Mouse (Mus musculus) heart, embryonic 14.5 days (tissue): ENCODE measurements at regions not wholly inside any gene's neighbourhood (a gene's known extent, or its start where the extent isn't known, plus 50 kb on each side); places are given as distances from the start of the nearest gene placed in this dataset.

Experiments used
- ATAC-seq: fragments of 200-750 bp; cut with Nextera tagmentation; 2 replicates; pipeline ENCODE4 v1.8.0; 2017; ENCODE audit warnings: low read depth, moderate TSS enrichment; ENCODE audit not compliant: insufficient number of reproducible peaks, insufficient read depth, low FRiP score
- H3K27ac ChIP-seq, 2 experiments: fragments of 200-500 bp in 1 of 2; fragments of 300-500 bp in 1 of 2; sonication (generic) in 1 of 2; replicated peaks in 1 of 2; 2 replicates each; pipeline ENCODE4 v1.5.1; 2012 to 2014; ENCODE audit warnings: low read depth in 2 of 2, low read length in 2 of 2, control low read depth in 1 of 2, mild to moderate bottlenecking in 1 of 2, mixed read lengths in 1 of 2; ENCODE audit not compliant: control insufficient read depth in 1 of 2, insufficient read depth in 1 of 2
- H3K27me3 ChIP-seq: fragments of 300-500 bp; sonication (generic); 2 replicates; pipeline ENCODE4 v1.6.1; 2014; ENCODE audit warnings: mild to moderate bottlenecking, low read length, control low read depth; ENCODE audit not compliant: control insufficient read depth, insufficient read depth
- H3K36me3 ChIP-seq: fragments of 300-500 bp; sonication (generic); 2 replicates; pipeline ENCODE4 v1.6.1; 2014; ENCODE audit warnings: mild to moderate bottlenecking, control low read depth, low read length, mixed read lengths; ENCODE audit not compliant: control insufficient read depth, insufficient read depth
- H3K4me1 ChIP-seq, 2 experiments: fragments of 200-500 bp in 1 of 2; fragments of 300-500 bp in 1 of 2; sonication (generic) in 1 of 2; 2 replicates each; pipeline ENCODE4 v1.6.1; 2012 to 2014; ENCODE audit warnings: low read length in 2 of 2, control low read depth in 1 of 2, mixed read lengths in 1 of 2; ENCODE audit not compliant: control insufficient read depth in 2 of 2, insufficient read depth in 2 of 2
- H3K4me2 ChIP-seq: fragments of 300-500 bp; sonication (generic); 2 replicates; pipeline ENCODE4 v1.6.1; 2014; ENCODE audit warnings: mild to moderate bottlenecking, low read length
- H3K4me3 ChIP-seq, 2 experiments: fragments of 200-500 bp in 1 of 2; fragments of 300-500 bp in 1 of 2; sonication (generic) in 1 of 2; 2 replicates each; pipeline ENCODE4 v1.5.1; 2012 to 2014; ENCODE audit warnings: low read length in 2 of 2, mild to moderate bottlenecking in 2 of 2, control low read depth in 1 of 2, low read depth in 1 of 2, moderate library complexity in 1 of 2; ENCODE audit not compliant: control insufficient read depth in 1 of 2, insufficient read depth in 1 of 2
- H3K9ac ChIP-seq: fragments of 300-500 bp; sonication (generic); 2 replicates; pipeline ENCODE4 v1.6.1; 2014; ENCODE audit warnings: mild to moderate bottlenecking, low read length
- H3K9me3 ChIP-seq: fragments of 300-500 bp; sonication (generic); 2 replicates; pipeline ENCODE4 v1.6.1; 2016; ENCODE audit warnings: low read length, control low read depth; ENCODE audit not compliant: control insufficient read depth
- WGBS: fragments of 180-500 bp; shearing (Covaris S2); extraction: QIAGEN DNeasy Blood & Tissue Kit; methylation state at CpG from one replicate; pipeline ENCODE4 v1.1.7; 2014; 5-methylcytosine and 5-hydroxymethylcytosine counted together

DNA sequence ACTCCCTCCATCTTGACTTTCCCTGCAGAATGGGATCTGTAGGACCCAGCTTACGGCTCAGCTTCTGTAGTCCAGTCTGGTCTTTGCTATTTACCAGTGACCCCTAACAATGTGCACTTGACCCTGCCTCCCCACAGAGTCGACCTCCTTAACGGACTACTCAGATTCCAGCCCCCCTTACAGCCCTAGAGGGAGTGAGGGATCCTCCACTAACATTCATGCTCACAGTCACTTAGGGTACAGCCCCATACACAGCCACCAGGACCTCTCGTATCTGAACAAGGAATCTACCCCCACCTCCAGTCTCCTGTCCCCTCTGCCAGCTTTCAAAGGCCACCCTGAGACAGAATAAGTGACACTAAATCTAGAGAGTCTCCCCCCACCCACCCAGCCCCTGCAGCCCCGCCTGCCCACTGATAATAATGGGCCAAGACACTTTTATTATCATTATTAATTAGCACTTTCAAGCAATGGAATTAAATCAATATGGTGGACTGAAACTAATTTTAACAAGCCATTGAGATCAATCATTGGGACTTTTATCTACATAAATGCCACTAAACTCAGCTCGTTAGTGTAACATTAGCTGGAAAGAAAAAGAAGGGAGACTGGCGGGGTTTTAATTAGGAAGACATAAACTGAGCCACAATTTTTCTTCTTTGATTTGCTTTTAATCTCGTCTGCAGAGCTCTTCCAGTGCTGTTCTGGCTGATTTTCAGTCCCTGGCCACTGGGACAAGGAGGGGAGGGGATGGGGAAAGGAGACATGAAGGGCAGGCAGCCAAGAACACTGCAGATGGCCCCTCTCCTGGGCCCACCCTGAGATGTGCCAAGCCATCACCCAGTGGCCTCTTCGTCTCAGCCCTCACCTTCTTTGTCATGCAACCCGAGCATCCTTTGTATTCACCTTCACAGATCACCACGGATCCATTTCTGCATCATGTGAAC, 258.4 kb upstream of the Zfp703 start:
- Histone ChIP-seq H3K9ac (no peak overlapping the region), H3K9me3 (no peaks in the 10 kb centered on the region), H3K27me3 (0 out of 2 replicates have a peak, but pooled peaks cover 9% of the 10 kb centered on the region), H3K4me1 (peaks cover 0 to 4% of the 10 kb centered on the region in 2 experiments; a peak in 1 of 4 replicates), H3K27ac (no peak overlapping the region), H3K36me3 (no peaks in the 10 kb centered on the region), H3K4me2 (no peak overlapping the region), H3K4me3 (no peak overlapping the region)
- ATAC-seq, result no peak
- 68% methylated on average over 11 of the region's 11 CpGs for WGBS

DNA sequence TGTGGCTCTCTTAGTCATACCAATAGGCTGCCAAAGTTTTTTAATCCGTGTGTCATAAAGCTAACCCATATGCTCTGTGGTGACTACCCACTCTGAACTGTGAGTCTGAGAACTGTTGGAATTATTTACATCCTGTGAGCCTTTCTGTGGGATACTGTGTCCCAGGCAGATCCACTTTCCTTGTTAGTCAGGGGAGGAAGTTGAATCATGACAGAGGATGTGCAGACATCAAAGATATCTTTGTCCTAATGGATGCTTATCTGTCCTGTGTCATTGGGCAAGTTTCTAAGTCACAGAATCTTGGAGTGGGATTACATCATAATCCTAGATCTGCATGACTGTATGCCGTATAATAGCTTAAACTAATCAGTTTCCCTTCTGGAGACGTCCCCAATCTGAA, 254.4 kb upstream of the Zfp703 start:
- ATAC-seq, result no peak
- H3K27ac ChIP-seq, result no peak overlapping the region
- 59% methylated on average over 3 of the region's 3 CpGs for WGBS

DNA sequence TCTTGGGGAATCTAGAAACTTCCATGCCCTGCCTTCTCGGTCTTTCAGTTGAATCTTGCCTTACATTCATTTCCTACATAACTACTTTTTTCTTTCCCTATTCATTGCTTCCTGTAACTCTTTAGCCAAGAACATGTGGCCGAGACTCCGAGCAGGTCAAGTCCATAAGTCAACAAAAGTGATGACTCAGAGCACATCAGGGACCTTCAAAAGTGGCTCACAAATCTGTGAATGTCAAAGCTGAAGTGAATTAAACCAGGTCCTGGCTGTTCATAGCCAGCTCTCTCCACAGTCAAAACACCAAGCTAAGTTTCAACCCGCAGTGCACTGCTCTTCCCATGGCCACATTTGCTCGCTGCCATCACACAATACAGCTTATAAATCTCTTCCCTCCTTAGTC, 252.5 kb upstream of the Zfp703 start:
- ATAC-seq, result no peak
- no peaks in the 10 kb centered on the region; a peak in 1 of 4 replicates for H3K4me1 ChIP-seq
- H3K27ac ChIP-seq, result no peak overlapping the region
- no peak overlapping the region for H3K4me3 ChIP-seq
- WGBS, result 79% methylated on average over 5 of the region's 5 CpGs
- no peak overlapping the region for H3K4me2 ChIP-seq
- H3K36me3 ChIP-seq, result no peaks in the 10 kb centered on the region
- no peak overlapping the region for H3K9ac ChIP-seq
- H3K27me3 ChIP-seq, result 0 out of 2 replicates have a peak, but pooled peaks cover 3% of the 10 kb centered on the region
- no peaks in the 10 kb centered on the region for H3K9me3 ChIP-seq

More for the DNA sequence above, 254.4 kb upstream of the Zfp703 start:
- Histone ChIP-seq H3K9me3 (no peaks in the 10 kb centered on the region), H3K4me2 (no peak overlapping the region), H3K36me3 (no peaks in the 10 kb centered on the region), H3K27me3 (0 out of 2 replicates have a peak, but pooled peaks cover 3% of the 10 kb centered on the region), H3K9ac (no peak overlapping the region), H3K4me1 (no peaks in the 10 kb centered on the region; a peak in 1 of 4 replicates), H3K4me3 (no peak overlapping the region)

DNA sequence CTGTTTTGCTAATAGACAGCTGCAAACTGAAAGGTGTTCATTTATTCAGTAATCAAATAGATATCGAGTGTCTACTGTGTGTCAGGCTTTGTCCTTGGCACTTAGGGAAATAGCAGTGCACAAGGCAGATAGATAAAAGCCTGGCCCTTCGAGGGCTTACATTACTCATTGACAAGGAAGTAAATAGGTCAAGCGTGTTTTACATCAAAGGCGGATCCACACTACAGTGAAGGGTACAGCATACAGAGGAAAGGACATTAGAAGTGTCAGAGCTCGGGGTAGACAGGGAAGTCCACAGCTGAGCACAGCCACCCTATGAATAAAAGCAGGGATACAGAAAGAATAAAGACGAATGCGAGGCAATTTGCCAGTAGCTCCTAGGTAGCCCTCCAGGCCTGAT, 251.6 kb upstream of the Zfp703 start:
- Histone ChIP-seq H3K4me2 (no peak overlapping the region), H3K27me3 (no peaks in the 10 kb centered on the region; the same call in 1 of the 2 replicates), H3K4me1 (no peaks in the 10 kb centered on the region; a peak in 1 of 4 replicates), H3K9ac (no peak overlapping the region), H3K27ac (no peak overlapping the region), H3K36me3 (no peaks in the 10 kb centered on the region), H3K9me3 (no peaks in the 10 kb centered on the region), H3K4me3 (no peak overlapping the region)
- no peak for ATAC-seq
- 44% methylated on average over 7 of the region's 7 CpGs for WGBS

DNA sequence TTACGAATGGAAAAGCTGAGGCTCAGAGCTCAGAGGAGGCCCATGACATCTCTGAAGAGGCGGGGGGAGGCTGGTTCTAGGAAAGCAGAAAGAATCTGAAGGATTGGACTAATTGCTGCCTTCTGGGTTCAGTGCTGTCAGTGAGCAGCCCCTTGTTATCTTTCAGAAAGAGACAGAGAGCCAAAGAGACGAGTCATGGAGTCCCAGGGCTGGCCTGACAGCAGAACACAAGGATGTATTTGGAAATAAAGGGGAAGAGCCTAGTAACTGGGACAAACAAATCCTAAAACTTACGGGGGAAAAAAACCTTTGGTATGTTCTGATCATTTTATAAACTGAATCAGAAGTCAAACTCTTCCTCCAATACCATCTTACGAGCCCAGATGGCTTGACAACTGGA, 247.8 kb upstream of the Zfp703 start:
- Histone ChIP-seq H3K4me2 (no peak overlapping the region), H3K9me3 (no peaks in the 10 kb centered on the region), H3K4me1 (no peaks in the 10 kb centered on the region; a peak in 1 of 4 replicates), H3K9ac (no peak overlapping the region), H3K27ac (no peak overlapping the region), H3K36me3 (no peaks in the 10 kb centered on the region), H3K27me3 (no peaks in the 10 kb centered on the region; the same call in 1 of the 2 replicates), H3K4me3 (no peak overlapping the region)
- WGBS, result 62% methylated on average over 5 of the region's 5 CpGs
- no peak for ATAC-seq

DNA sequence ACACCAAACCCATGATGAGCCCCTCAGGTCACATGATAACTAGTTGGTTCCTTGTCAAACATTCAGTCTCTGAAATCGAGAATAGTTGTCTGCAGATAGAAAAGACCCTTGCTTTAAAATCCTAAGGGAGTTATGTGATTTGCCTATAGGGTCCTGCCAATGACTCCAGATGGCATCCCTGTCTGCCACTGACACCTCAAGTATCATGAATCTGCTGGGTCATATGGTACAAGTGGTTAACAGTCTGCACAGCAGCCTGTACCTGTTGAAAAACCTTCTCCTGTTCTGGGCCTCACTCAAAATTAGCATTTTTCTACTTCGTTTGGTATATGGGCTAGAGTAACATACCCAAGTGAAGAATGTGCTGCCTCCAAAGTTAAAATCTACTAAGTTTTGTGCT, 246.0 kb upstream of the Zfp703 start:
- Histone ChIP-seq H3K4me1 (no peaks in the 10 kb centered on the region), H3K27me3 (no peaks in the 10 kb centered on the region; the same call in 1 of the 2 replicates), H3K4me3 (no peak overlapping the region), H3K27ac (no peak overlapping the region), H3K9me3 (no peaks in the 10 kb centered on the region), H3K9ac (no peak overlapping the region), H3K36me3 (no peaks in the 10 kb centered on the region), H3K4me2 (no peak overlapping the region)
- ATAC-seq, result no peak
- WGBS, result 78% methylated on average over 2 of the region's 2 CpGs

DNA sequence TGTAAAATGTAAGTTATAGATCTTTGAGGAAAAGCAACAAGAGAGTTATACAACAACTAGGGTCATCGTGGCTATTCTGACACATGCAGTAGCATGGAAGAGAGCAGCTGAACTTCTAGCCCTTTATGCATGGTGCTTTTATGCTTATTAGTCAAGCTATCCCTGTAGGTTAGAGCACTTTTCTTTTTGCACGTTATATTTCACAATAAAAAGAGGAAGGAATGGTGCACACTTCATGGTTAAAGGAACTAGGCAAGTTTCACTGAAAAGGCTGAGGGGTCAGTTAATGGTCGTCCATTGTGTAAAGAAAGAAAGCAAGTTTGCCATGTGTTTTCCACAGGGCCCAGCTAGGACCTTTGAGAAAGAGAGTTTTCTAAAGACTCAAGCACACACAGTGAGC, 232.7 kb upstream of the Zfp703 start:
- Histone ChIP-seq H3K27me3 (no peaks in the 10 kb centered on the region; the same call in 1 of the 2 replicates), H3K4me1 (peaks cover 0 to under 1% of the 10 kb centered on the region in 2 experiments; a peak in 2 of 4 replicates), H3K36me3 (no peaks in the 10 kb centered on the region), H3K27ac (no peak overlapping the region), H3K4me3 (no peak overlapping the region), H3K9me3 (no peaks in the 10 kb centered on the region), H3K9ac (no peak overlapping the region), H3K4me2 (no peak overlapping the region)
- no peak for ATAC-seq
- 79% methylated on average over 3 of the region's 3 CpGs for WGBS
